Mouse (Mus musculus): ENCODE results near the gene Uox. TPM values are rescaled to one million over a fixed set of nuclear protein-coding genes. Genes with fewer than 3 reads are reported as not detected.

The Uox gene
- polyA plus RNA-seq (2014; fragmentation: Illumina TruSeq; extraction: RNeasy Lipid Tissue Mini Kit (QIAGEN cat#74804); ENCODE audit: low read depth, low replicate concordance), result 3.3 TPM

GRCm38 (mm10) chr3:146570148-146570782 is at the start of gene Uox:
Uox (plus strand) TSS chr3:146570426.

DNA sequence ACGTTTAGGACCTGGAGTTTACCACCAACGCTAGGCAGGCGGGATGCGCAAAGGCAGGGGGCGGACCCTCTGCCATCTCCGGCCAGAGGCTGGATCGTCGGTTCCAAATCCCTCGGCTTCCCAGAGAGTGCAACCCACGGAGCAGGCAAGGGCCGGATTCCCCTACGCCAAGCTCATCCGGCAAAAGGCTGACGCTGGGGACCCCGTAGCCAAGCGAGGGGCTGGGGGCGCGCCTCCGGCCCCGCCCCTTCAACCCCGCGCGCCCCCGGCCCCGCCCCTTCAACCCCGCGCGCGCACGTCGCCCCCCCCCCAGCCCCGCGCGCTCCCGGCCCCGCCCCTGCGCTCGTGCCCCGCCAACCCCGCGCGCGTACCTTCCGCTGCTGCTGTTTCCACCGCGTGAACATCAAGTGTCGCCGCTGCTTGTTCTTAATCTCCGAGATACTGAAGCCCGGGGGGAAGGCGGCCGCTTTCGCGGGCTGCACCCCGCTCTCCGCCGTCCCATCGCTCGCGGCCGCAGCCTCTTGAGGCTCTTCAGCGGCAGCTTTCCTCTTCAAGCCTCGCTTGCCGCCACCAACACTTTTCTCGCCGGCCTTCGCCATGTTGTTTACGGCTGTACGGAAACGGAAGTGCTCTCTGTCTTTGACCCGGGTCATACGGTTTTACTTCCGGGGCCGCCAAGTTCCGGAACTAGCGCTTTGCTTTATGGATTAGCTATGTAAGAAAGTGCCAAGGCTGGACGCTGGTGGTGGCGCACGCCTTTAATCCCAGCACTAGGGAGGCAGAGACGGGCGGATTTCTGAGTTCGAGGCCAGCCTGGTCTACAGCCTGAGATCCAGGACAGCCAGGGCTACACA is 49.2 kb upstream of the Uox start, which contains the start of gene Rpf1:
TSS of gene Rpf1 (minus strand) at position 632 of the 854 bp plus-strand sequence.

GRCm38 (mm10) chr3:146615496-146615895 is 45.3 kb downstream of the Uox start, which contains the start of gene Dnase2b:
Dnase2b (minus strand) TSS chr3:146615596.

DNA sequence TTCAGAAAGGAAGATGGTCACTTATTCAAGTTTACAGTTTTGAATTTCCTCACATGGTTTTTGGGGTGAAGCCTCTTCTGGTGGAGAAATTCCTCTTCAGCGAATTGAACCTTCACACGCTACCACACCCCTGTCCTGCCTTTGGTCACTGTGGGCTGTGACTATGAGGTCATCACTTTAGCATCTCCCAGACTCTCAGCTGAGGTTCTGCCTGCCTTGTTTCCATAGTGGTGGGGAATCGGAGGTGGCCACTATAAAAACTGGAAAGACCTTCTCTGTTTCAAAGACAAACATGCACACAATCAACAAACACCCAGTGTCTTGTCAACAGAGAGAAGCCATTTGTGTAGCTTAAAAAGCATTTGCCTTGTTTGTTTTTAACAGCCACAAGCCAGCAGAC is 81.0 kb downstream of the Uox start, which contains the start of gene 4930503B20Rik:
TSS of gene 4930503B20Rik (minus strand) at position 101 of the 400 bp plus-strand sequence.

Other genes starting within 250 kb of the Uox start
- gene Ssx2ip, start 165.8 kb upstream of the Uox start, polyA plus RNA-seq (2014; fragmentation: Illumina TruSeq; extraction: RNeasy Lipid Tissue Mini Kit (QIAGEN cat#74804); ENCODE audit: low read depth, low replicate concordance), result 82.9 TPM
- gene Ctbs, start 120.6 kb upstream of the Uox start, polyA plus RNA-seq (2014; fragmentation: Illumina TruSeq; extraction: RNeasy Lipid Tissue Mini Kit (QIAGEN cat#74804); ENCODE audit: low read depth, low replicate concordance), result 28.3 TPM
- gene Spata1, start 70.7 kb upstream of the Uox start, polyA plus RNA-seq (2014; fragmentation: Illumina TruSeq; extraction: RNeasy Lipid Tissue Mini Kit (QIAGEN cat#74804); ENCODE audit: low read depth, low replicate concordance), result 12.7 TPM
- gene Gng5, start 70.6 kb upstream of the Uox start, polyA plus RNA-seq (2014; fragmentation: Illumina TruSeq; extraction: RNeasy Lipid Tissue Mini Kit (QIAGEN cat#74804); ENCODE audit: low read depth, low replicate concordance), result 1,557 TPM
- gene Rpf1, start 49.0 kb upstream of the Uox start, polyA plus RNA-seq (2014; fragmentation: Illumina TruSeq; extraction: RNeasy Lipid Tissue Mini Kit (QIAGEN cat#74804); ENCODE audit: low read depth, low replicate concordance), result 139 TPM
- not detected for gene Dnase2b, start 45.2 kb downstream of the Uox start, polyA plus RNA-seq (2014; fragmentation: Illumina TruSeq; extraction: RNeasy Lipid Tissue Mini Kit (QIAGEN cat#74804); ENCODE audit: low read depth, low replicate concordance)
- gene 4930503B20Rik, start 80.9 kb downstream of the Uox start, polyA plus RNA-seq (2014; fragmentation: Illumina TruSeq; extraction: RNeasy Lipid Tissue Mini Kit (QIAGEN cat#74804); ENCODE audit: low read depth, low replicate concordance), result 2.3 TPM
- gene Samd13, start 115.2 kb downstream of the Uox start, polyA plus RNA-seq (2014; fragmentation: Illumina TruSeq; extraction: RNeasy Lipid Tissue Mini Kit (QIAGEN cat#74804); ENCODE audit: low read depth, low replicate concordance), result 4.5 TPM
- 170 TPM for gene Prkacb, start 242.6 kb downstream of the Uox start, polyA plus RNA-seq (2014; fragmentation: Illumina TruSeq; extraction: RNeasy Lipid Tissue Mini Kit (QIAGEN cat#74804); ENCODE audit: low read depth, low replicate concordance)